17 mouse cellular contexts compared by ENCODE assay signal in the genomic region with DNA sequence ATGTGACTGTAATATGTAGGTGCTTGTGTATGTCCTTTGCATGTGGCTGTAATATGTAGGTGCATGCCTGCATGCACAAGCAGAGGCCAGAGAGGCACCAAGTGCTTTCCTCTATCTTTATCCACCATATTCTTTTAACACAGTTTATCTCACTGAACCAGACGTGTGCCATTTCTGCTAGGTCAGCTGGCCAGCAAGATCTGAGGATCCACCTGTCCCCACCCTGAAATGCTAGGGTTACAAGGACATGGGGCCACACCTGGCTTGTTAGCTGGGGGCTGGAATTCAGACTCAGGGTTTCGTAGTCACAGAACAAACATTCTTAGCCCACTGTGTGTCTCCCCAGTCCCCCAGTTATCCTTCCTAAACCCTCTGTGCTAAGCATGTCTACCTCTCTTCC. TPM values are rescaled to one million over a fixed set of nuclear protein-coding genes. Genes with fewer than 3 reads are reported as not detected.
A peak's percentile ranks its signal among the peaks of the same experiment; 100 is the strongest.
DNase-seq lines count a peak whose midpoint lies in the region; ATAC-seq and TF ChIP-seq lines count a peak whose summit lies in the region.
"Had no signal": no experiment of that assay in that cellular context is flagged by ENCODE, and none has a peak within 500 bp of the region (broad histone marks: within the 10 kb centered on the region; RNA-seq: fewer than 3 reads in every experiment).

No protein-coding gene starts in this region.

- H3K4me3 ChIP-seq in lung, postnatal 0 days (ENCODE audit: low read depth, low read length): no peak overlapping the region
- H3K4me3 ChIP-seq in liver, embryonic 12.5 days: 0 out of 2 replicates have a peak overlapping the region, but pooled peaks have one; percentile 4
- H3K4me3 ChIP-seq in hindbrain, postnatal 0 days (ENCODE audit: low read length): no peak overlapping the region
- H3K4me3 ChIP-seq: forebrain, embryonic 12.5 days had no signal

- no peaks in the 10 kb centered on the region for H3K4me1 ChIP-seq in lung, postnatal 0 days (ENCODE audit: insufficient read depth, low read depth, low read length)
- H3K4me1 ChIP-seq in liver, embryonic 12.5 days: peaks cover 93% of the 10 kb centered on the region
- no peaks in the 10 kb centered on the region for H3K4me1 ChIP-seq in hindbrain, postnatal 0 days (ENCODE audit: insufficient read depth, low read length)

- no peak for TF ChIP-seq EP300 in lung, postnatal 0 days (IDR thresholded peaks at IDR 0.05)

- H3K27me3 ChIP-seq in lung, postnatal 0 days (replicated peaks; ENCODE audit: insufficient read depth, low read length): no peaks in the 10 kb centered on the region
- H3K27me3 ChIP-seq in liver, embryonic 12.5 days (replicated peaks): peaks cover 3% of the 10 kb centered on the region; the same call in 1 of the 2 replicates
- no peaks in the 10 kb centered on the region for H3K27me3 ChIP-seq in hindbrain, postnatal 0 days (ENCODE audit: insufficient read depth, low read length)
- H3K27me3 ChIP-seq: forebrain, embryonic 12.5 days had no signal

- no peaks in the 10 kb centered on the region for H3K36me3 ChIP-seq in lung, postnatal 0 days (ENCODE audit: insufficient read depth, low read length)
- no peaks in the 10 kb centered on the region for H3K36me3 ChIP-seq in liver, embryonic 12.5 days
- H3K36me3 ChIP-seq in hindbrain, postnatal 0 days (ENCODE audit: insufficient read depth, low read length): no peaks in the 10 kb centered on the region
- H3K36me3 ChIP-seq: forebrain, embryonic 12.5 days had no signal

- DNase-seq in lung, postnatal 0 days (ENCODE audit: low spot score): no peak
- DNase-seq in lung, adult 18-20 months: no peak
- peak; percentile 90 for DNase-seq in c-Kit-negative CD71-positive TER-119-positive erythroid progenitor cells, embryonic 14.5 days (ENCODE audit: low read depth, low spot score)
- DNase-seq in spleen, postnatal 4 days (ENCODE audit: low spot score in 2 of 2): peak; percentile 71 to 81
- no peak for DNase-seq in hindbrain, postnatal 0 days (ENCODE audit: low spot score)
- no peak for DNase-seq in thymus, postnatal 14 days
- DNase-seq: embryo, embryonic 11 days; kidney, postnatal 10 days; right cerebral cortex, postnatal 4 days; thymus, postnatal 36 days had no signal

- H3K9ac ChIP-seq in lung, postnatal 0 days (replicated peaks; ENCODE audit: low read depth): no peak overlapping the region; the same call in 1 of the 2 replicates
- H3K9ac ChIP-seq in liver, embryonic 12.5 days: peak overlapping the region; percentile 71
- H3K9ac ChIP-seq in hindbrain, postnatal 0 days (replicated peaks; ENCODE audit: low read length): no peak overlapping the region
- H3K9ac ChIP-seq: forebrain, embryonic 12.5 days; hindbrain, embryonic 14.5 days had no signal

- no peak for TF ChIP-seq CTCF in lung, postnatal 0 days (IDR thresholded peaks at IDR 0.05)
- TF ChIP-seq CTCF in hindbrain, postnatal 0 days (IDR thresholded peaks at IDR 0.05; ENCODE audit: low read depth): no peak

- 63% methylated on average over 2 of the region's 2 CpGs for WGBS in lung, postnatal 0 days
- 34% methylated on average over 2 of the region's 2 CpGs for WGBS in liver, embryonic 12.5 days (ENCODE audit: insufficient replicate concordance)
- 82% methylated on average over 2 of the region's 2 CpGs for WGBS in hindbrain, postnatal 0 days

- no peaks in the 10 kb centered on the region for H3K9me3 ChIP-seq in lung, postnatal 0 days (ENCODE audit: low read length)
- no peaks in the 10 kb centered on the region for H3K9me3 ChIP-seq in liver, embryonic 12.5 days (replicated peaks)
- H3K9me3 ChIP-seq in hindbrain, postnatal 0 days (ENCODE audit: low read length): no peaks in the 10 kb centered on the region
- H3K9me3 ChIP-seq: forebrain, embryonic 12.5 days had no signal

- ATAC-seq in lung, postnatal 0 days: 0 out of 2 replicates have a peak, but pooled peaks have one; percentile 15
- ATAC-seq in liver, embryonic 12.5 days: peak; percentile 87
- ATAC-seq in hindbrain, postnatal 0 days: no peak

- H3K27ac ChIP-seq in lung, postnatal 0 days (ENCODE audit: low read length): no peak overlapping the region
- H3K27ac ChIP-seq in liver, embryonic 12.5 days: peak overlapping the region; percentile 93
- no peak overlapping the region for H3K27ac ChIP-seq in hindbrain, postnatal 0 days
- H3K27ac ChIP-seq: forebrain, embryonic 12.5 days; hindbrain, embryonic 14.5 days had no signal

- H3K4me2 ChIP-seq in lung, postnatal 0 days (replicated peaks; ENCODE audit: low read depth, low read length): no peak overlapping the region
- peak overlapping the region; percentile 59 for H3K4me2 ChIP-seq in liver, embryonic 12.5 days
- no peak overlapping the region for H3K4me2 ChIP-seq in hindbrain, postnatal 0 days (ENCODE audit: low read depth, low read length)
- H3K4me2 ChIP-seq: forebrain, embryonic 12.5 days; hindbrain, embryonic 14.5 days had no signal

RNA-seq across cellular contexts. Expression of a gene that starts 7.3 kb away (rescaled TPM):
- polyA plus RNA-seq in lung, postnatal 0 days (2015; fragmentation: Nextera tagmentation; extraction: Ambion mirVana): 109 and 115 TPM in 2 replicates
- polyA plus RNA-seq in liver, embryonic 12.5 days (2016; fragmentation: Nextera tagmentation; extraction: Ambion mirVana): 13.4 and 14.7 TPM in 2 replicates
- 9.8 and 11.5 TPM in 2 replicates for total RNA-seq in hindbrain, postnatal 0 days (2014; rRNA removed)
- 26.1 and 26.6 TPM in 2 replicates for polyA plus RNA-seq in hindbrain, postnatal 0 days (2015; fragmentation: Nextera tagmentation; extraction: Ambion mirVana)

RNA-seq across cellular contexts. Expression of a gene that starts 20.3 kb away (rescaled TPM):
- polyA plus RNA-seq in lung, postnatal 0 days (2015; fragmentation: Nextera tagmentation; extraction: Ambion mirVana): 8.2 and 8.8 TPM in 2 replicates
- polyA plus RNA-seq in liver, embryonic 12.5 days (2016; fragmentation: Nextera tagmentation; extraction: Ambion mirVana): 1.4 and 1.7 TPM in 2 replicates
- 4.9 and 6.7 TPM in 2 replicates for total RNA-seq in hindbrain, postnatal 0 days (2014; rRNA removed)
- 11.6 TPM in 2 replicates for polyA plus RNA-seq in hindbrain, postnatal 0 days (2015; fragmentation: Nextera tagmentation; extraction: Ambion mirVana)

RNA-seq across cellular contexts. Expression of a gene that starts 40.2 kb away (rescaled TPM):
- not detected in 2 replicates for polyA plus RNA-seq in lung, postnatal 0 days (2015; fragmentation: Nextera tagmentation; extraction: Ambion mirVana)
- 0.08 and 0.10 TPM in 2 replicates for polyA plus RNA-seq in liver, embryonic 12.5 days (2016; fragmentation: Nextera tagmentation; extraction: Ambion mirVana)
- total RNA-seq in hindbrain, postnatal 0 days (2014; rRNA removed): not detected in 2 replicates
- not detected in 2 replicates for polyA plus RNA-seq in hindbrain, postnatal 0 days (2015; fragmentation: Nextera tagmentation; extraction: Ambion mirVana)
- total RNA-seq: left cerebral cortex, adult 8-10 months had no signal
- polyA plus RNA-seq: brain, embryonic 14.5 days; forebrain, embryonic 12.5 days; gonadal fat pad, adult 2 months; hindbrain, embryonic 14.5 days; lung, embryonic 16.5 days had no signal

Comparison
In these comparisons a context has a peak if more than half of its experiments do, and no peak if none do; other contexts are left out.
1. DNase-seq: peak in c-Kit-negative CD71-positive TER-119-positive erythroid progenitor cells, embryonic 14.5 days (single experiment) and spleen, postnatal 4 days (2 of 2); none in lung, postnatal 0 days (single experiment), lung, adult 18-20 months (0 of 2), hindbrain, postnatal 0 days (single experiment) and thymus, postnatal 14 days (single experiment).